Mouse (Mus musculus): ENCODE results near the gene Hmbs.
A peak's percentile ranks its signal among the peaks of the same experiment; 100 is the strongest.
"Not testable (repeated sequence)": the region's sequence is repeated elsewhere in the genome, so short reads cannot be mapped to it uniquely, and the experiment has no call there.

Hmbs gene

GRCm38 (mm10) chr9:44325032-44325767, 18.8 kb downstream of the Hmbs start:
- not testable (repeated sequence) for DNase-seq (ENCODE audit: low spot score in 2 of 2)

DNA sequence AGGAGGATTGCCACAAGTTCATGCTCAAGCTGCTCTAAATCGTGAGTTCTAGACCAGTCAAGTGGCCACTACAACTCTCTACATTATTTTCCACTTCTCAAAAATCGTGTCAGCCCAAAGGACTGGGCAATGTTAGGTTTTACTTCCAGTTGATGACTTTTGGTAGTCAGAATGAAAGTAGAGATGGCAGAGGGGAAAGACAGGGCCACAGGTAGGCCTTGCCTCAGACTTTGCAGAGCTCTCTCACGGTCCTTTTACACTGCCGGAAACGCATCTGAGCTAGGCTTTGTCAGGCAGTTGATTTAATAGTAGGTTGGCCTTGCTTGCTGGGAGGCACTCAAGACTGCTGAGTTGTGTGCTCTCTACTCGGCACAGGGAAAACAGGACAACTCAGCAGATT, 19.9 kb downstream of the Hmbs start:
- no peak for DNase-seq (ENCODE audit: low spot score in 2 of 2)

GRCm38 (mm10) chr9:44323656-44324055, 20.4 kb downstream of the Hmbs start:
- not testable (repeated sequence) for DNase-seq (ENCODE audit: low spot score in 2 of 2)

GRCm38 (mm10) chr9:44320799-44321133, 23.3 kb downstream of the Hmbs start:
- no peak for DNase-seq (ENCODE audit: low spot score in 2 of 2)

DNA sequence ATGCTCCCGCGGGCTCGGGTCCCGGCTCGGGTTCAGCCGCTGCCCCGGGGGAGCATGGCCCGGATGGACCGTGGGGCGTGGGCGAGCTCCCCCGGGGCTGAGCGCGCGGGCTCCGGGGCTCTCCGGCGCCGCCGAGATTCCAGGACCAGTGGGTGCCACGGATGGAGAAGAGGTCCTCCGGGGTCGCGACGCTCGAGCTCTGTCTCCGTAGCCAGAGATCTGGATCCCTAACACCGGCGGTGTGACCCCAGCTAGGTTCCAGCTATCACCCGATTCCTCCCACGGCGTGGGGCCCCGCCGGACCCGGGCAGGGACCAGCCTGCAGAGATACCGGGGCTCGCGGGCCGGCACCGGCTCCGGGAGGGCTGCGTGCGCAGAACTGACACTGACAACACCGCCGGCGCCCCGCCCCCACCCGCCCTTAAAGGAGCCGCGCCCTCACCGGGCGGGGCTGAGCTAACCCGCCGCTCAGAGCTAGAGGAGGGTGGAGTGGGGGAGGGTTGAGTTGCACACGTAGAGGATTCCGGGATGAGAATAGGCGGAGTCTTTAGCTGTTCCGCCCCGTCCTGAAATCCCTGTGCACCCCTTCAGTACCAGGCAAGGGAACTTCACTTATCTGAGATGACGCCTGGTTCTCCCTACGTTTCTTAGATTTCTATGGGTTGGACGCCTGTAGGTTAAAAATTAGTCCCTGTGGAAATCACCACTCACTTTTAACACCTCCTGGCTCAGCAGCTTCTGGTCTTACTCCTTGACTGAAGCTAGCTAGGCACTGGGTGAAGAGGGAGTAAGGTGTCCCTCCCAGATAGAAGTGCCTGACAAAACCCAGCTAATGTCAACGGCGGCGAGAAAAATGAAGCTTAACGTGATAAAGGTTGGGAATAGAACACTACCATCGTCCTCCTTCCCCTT, 23.9 kb downstream of the Hmbs start, which contains the start of gene C2cd2l:
Gene C2cd2l (minus strand): TSS at position 399 of the 912 bp plus-strand sequence.
- peak; percentile 79 to 89 for DNase-seq (ENCODE audit: low spot score in 2 of 2)

DNA sequence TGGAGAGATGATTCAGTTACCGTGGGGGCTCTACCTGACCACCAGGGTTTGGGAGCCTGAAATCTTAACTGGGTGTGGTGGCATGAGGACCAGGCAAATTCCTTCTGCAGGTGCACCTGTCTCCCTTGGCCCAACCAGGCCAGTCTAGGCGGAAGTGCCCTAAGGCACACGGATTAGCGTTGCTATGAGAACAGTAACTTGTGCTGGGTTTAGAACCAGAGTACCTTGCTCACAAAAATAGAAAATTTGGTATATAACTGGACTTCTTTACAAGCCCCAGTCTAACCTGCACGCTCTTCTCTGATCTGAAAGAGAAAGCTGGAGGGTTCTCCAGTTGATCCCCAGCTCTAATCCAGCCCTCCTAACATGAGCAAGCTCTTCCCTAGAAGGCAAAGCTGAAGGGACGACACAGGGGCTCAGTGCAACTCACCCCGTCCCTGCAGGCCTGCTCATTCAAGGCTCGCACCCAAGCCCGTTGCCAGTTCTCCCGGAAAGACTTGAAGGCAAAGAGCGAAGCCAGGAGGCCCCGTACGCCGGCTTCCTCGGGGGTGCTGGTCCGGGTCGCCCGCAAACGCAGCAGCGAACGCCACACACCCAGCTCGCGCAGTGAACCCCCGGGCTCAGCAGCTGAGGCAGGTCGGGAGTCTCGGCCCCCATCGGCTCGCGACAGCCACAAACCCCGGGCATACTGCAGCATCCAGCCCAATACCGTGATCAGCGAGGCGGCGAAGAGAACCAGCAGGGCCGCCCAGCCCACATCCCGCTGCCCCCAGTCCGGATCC, 24.7 kb downstream of the Hmbs start:
- peak; percentile 6 to 29 for DNase-seq (ENCODE audit: low spot score in 2 of 2)

DNA sequence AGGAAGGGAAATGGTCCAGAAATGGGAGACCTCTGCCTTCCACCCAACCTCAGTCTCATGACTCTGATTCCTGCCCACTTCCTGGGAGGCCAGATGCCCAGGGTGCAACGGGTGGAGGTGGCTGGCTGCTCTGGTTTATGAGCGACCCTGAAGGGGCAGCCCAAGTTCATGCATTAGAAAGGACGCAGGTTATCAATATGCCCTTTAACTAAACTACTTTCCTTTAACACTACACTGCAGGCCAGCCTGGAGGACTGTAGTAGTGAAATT, 25.3 kb downstream of the Hmbs start:
- DNase-seq (ENCODE audit: low spot score in 2 of 2): no peak

DNA sequence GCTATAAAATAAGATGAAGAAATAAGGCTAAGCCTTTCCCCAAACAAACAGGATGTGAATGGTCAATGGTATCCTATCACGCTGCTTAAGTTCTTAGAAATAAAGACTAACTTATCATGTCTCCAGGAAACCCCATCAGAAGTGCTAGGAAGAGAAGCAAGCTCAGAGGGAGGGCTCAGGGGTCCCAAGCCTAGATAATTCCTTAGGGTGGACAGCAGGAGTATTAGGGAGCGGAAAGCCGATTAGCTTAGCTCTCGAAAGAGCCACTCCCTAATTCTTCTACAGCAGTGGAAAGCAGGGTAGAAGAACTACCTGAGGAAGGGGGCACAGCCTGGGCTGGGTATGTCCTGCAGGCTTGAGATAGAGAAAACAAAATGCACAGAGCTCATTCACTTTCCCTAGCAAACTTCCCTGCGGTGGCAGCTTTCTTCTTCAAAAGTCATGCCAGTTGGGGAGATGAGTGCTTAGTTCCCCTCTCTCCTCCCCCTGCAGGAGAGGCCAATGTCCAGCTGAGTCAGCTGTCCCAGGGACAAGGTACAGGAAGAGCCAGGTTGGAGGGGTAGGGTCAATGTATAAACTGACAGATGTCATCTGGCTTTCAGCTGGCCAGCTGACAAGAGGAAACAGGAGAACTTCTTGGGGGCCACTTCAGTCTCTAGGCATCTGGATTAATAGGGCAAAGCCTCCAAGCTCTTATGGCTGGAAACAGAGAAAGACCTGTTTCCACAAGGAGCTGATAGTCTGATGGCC, 25.8 kb downstream of the Hmbs start:
- no peak for DNase-seq (ENCODE audit: low spot score in 2 of 2)

GRCm38 (mm10) chr9:44317452-44317851, 26.6 kb downstream of the Hmbs start:
- no peak for DNase-seq (ENCODE audit: low spot score in 2 of 2)

GRCm38 (mm10) chr9:44314910-44315309, 29.1 kb downstream of the Hmbs start:
- DNase-seq (ENCODE audit: low spot score in 2 of 2): no peak

DNA sequence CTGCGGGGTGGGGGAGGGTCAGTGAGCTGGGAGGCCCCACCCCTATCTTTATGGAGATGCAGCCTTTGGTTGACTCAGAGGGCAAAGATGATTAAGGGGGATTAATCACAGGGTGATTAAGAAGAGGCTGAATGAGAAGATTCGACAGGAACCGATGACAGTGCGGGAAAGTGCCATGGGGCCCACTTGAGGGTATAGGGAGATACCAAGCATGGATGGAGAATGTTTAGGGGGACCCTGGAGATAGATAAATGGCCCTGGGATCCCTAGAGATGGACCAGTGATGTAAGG, 29.8 kb downstream of the Hmbs start:
- no peak for DNase-seq (ENCODE audit: low spot score in 2 of 2)

GRCm38 (mm10) chr9:44313476-44314256, 30.4 kb downstream of the Hmbs start:
- DNase-seq (ENCODE audit: low spot score in 2 of 2): no peak

GRCm38 (mm10) chr9:44311136-44312134, 32.6 kb downstream of the Hmbs start:
- no peak for DNase-seq (ENCODE audit: low spot score in 2 of 2)

DNA sequence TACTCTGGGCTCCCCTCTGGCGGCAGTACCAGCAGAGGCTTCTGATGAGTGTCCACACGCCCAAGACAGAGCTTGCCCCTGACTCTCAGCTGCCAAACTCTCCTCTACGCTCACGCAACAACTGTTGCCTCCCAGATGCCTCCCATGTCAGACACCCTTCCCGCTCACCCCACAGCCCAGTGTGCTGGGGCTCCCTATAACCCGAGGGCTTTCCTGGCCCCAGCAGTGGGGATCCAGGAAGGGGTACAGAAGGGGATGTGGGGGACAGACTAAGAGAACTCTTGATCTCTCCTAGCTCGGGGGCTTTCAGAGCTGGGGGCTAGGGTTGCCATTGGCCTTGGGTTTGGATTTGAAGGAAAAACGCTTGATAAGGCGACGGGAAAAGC, 33.3 kb downstream of the Hmbs start:
- no peak for DNase-seq (ENCODE audit: low spot score in 2 of 2)

DNA sequence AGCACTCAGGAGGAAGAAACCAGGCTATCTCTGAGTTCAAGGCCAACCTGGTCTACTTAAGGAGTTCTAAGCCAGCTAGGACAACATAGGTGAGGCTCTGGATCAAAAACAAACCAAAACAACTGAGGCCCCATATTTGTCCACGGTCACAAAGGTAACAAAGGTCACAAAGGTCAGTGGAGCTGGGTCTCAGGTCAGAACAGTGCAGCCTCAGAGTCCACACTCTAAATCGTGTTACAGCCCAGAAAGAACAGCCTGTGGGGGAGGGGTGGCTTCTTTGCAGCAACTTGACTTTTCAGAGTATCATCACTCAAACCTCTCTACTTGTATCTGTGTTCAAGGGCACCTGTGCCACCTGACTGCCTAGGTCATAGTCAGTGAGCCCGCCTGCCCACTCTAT, 34.3 kb downstream of the Hmbs start:
- DNase-seq (ENCODE audit: low spot score in 2 of 2): no peak

DNA sequence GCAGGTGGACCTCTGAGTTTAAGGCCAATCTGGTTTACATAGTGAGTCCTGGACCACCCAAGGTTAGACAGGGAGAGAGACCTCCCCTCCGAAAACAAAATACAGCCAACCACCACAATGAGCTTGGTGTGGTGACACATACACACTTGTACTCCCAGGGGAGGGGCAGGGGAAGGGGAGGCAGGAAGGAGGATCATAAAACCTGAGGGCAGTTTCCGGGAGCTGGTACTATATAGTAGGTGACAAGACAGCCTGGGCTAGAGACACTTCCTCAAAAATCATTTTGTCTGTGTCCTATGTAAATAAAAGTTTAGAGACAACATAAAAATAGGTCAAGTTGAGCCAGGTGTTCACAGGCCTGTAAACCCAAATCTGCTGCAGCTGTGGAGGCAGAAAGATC, 36.8 kb downstream of the Hmbs start:
- DNase-seq (ENCODE audit: low spot score in 2 of 2): no peak

DNA sequence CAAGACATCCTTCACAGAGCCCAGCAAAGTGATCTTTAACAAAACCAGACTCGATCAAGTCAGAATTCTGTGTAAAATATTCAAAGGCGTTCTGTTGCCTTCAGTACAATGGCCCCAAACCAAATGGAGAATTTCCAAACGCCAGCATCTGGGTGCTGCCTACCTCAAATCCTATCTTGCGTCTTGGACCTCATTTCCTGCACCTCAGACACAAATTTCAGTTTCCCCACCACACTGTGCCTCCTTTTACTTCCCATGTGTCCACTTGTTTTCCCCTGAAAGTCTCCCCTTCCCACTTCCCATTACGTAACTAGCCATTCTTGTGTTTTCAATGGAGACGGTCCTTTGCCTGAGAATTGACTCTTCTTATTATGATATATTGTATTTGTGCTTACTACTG, 37.5 kb downstream of the Hmbs start:
- DNase-seq (ENCODE audit: low spot score in 2 of 2): no peak

- peak; percentile 97 to 98 for DNase-seq (ENCODE audit: low spot score in 2 of 2)
Measured at GRCm38 (mm10) chr9:44305466-44306079, 38.5 kb downstream of the Hmbs start, which contains the start of gene Hinfp. Gene Hinfp, minus strand, starts transcription at chr9:44305671.

- DNase-seq (ENCODE audit: low spot score in 2 of 2): not testable (repeated sequence)
Measured at GRCm38 (mm10) chr9:44300001-44300400, 44.0 kb downstream of the Hmbs start.
